Mouse (Mus musculus): Measurements from ENCODE around the gene Slc19a2.

Gene Slc19a2

GRCm38 (mm10) chr1:164254836-164255235, 6.0 kb downstream of the Slc19a2 start:
- no peak for DNase-seq

- DNase-seq: no peak
Observed at GRCm38 (mm10) chr1:164260171-164261028, 11.6 kb downstream of the Slc19a2 start.

- no peak for DNase-seq
Observed at GRCm38 (mm10) chr1:164261553-164261952, 12.7 kb downstream of the Slc19a2 start.

- DNase-seq: no peak
Observed at GRCm38 (mm10) chr1:164270941-164271340, 22.1 kb downstream of the Slc19a2 start.

- no peak for DNase-seq
Observed at GRCm38 (mm10) chr1:164273659-164274058, 24.8 kb downstream of the Slc19a2 start.

- DNase-seq: peak; percentile 94
Observed at GRCm38 (mm10) chr1:164275455-164275954, 26.7 kb downstream of the Slc19a2 start, which contains the start of gene Ccdc181. TSS of gene Ccdc181 (plus strand) at chr1:164275585.

- DNase-seq: peak in 1 of 2 experiments; percentile 6
Observed at GRCm38 (mm10) chr1:164276552-164276951, 27.7 kb downstream of the Slc19a2 start.

- no peak for DNase-seq
Observed at GRCm38 (mm10) chr1:164279332-164279731, 30.5 kb downstream of the Slc19a2 start.

- no peak for DNase-seq
Observed at GRCm38 (mm10) chr1:164284007-164284406, 35.2 kb downstream of the Slc19a2 start.

- no peak for DNase-seq
Observed at GRCm38 (mm10) chr1:164287406-164287805, 38.6 kb downstream of the Slc19a2 start.

GRCm38 (mm10) chr1:164292040-164292439, 43.2 kb downstream of the Slc19a2 start:
- no peak for DNase-seq

GRCm38 (mm10) chr1:164294071-164294470, 45.2 kb downstream of the Slc19a2 start:
- no peak for DNase-seq

- DNase-seq: no peak
Observed at GRCm38 (mm10) chr1:164296473-164296872, 47.6 kb downstream of the Slc19a2 start.

GRCm38 (mm10) chr1:164301949-164302348, 53.1 kb downstream of the Slc19a2 start:
- DNase-seq: no peak

- no peak for DNase-seq
Observed at GRCm38 (mm10) chr1:164303821-164304220, 55.0 kb downstream of the Slc19a2 start, which contains the start of gene Nme7. TSS of gene Nme7 (plus strand) at chr1:164304121.

GRCm38 (mm10) chr1:164307124-164307751, 58.4 kb downstream of the Slc19a2 start, which contains the start of gene Blzf1:
TSS of gene Blzf1 (minus strand) at chr1:164307489.
- peak; percentile 95 to 97 for DNase-seq

GRCm38 (mm10) chr1:164307922-164308321, 59.1 kb downstream of the Slc19a2 start:
- DNase-seq: no peak

- DNase-seq: no peak
Observed at GRCm38 (mm10) chr1:164314085-164314484, 65.2 kb downstream of the Slc19a2 start.
